Mouse (Mus musculus) macrophage (primary cell): ENCODE measurements around the gene Vmn1r118. TPM values are rescaled to one million over a fixed set of nuclear protein-coding genes. Genes with fewer than 3 reads are reported as not detected.
"Not testable (repeated sequence)": the region's sequence is repeated elsewhere in the genome, so short reads cannot be mapped to it uniquely, and the experiment has no call there.

Experiments
- H3K27ac ChIP-seq: fragments of 350-480 bp; formaldehyde crosslinking; 2 replicates; pipeline ENCODE4 v1.9.0; 2021
- H3K36me3 ChIP-seq: fragments of 350-480 bp; formaldehyde crosslinking; 2 replicates; pipeline ENCODE4 v1.9.0; 2021; ENCODE audit errors: inconsistent target
- H3K4me3 ChIP-seq: fragments of 350-480 bp; formaldehyde crosslinking; 2 replicates; pipeline ENCODE4 v1.9.0; 2021; ENCODE audit errors: inconsistent target
- H3K79me2 ChIP-seq: fragments of 350-480 bp; formaldehyde crosslinking; 2 replicates; pipeline ENCODE4 v1.9.0; 2021; ENCODE audit errors: inconsistent target
- WGBS: methylation state at CpG from one replicate; pipeline ENCODE4 v1.1.7; 2026; ENCODE audit warnings: inconsistent platforms; ENCODE audit not compliant: missing documents; 5-methylcytosine and 5-hydroxymethylcytosine counted together
- polyA plus RNA-seq: library from polyadenylated mRNA; stranded (reverse); fragments of 250-400 nt; gene quantifications from 3 replicates; pipeline ENCODE4 v1.2.4, GENCODE M21; 2018; ENCODE audit warnings: inconsistent platforms
- total RNA-seq, 78 experiments: library from RNA; depleted of rRNA; stranded (reverse); fragments of 250-400 nt; gene quantifications; 1 replicate in 9 of 78; 2 replicates in 24 of 78; 3 replicates in 43 of 78; 4 replicates in 2 of 78; pipeline ENCODE4 v1.2.4; 2018; ENCODE audit warnings: inconsistent platforms in 56 of 78

The Vmn1r118 gene
- total RNA-seq (2018; cell fraction: chromatin; rRNA removed) = not detected
- not detected for total RNA-seq (2018; cell fraction: cytosol; rRNA removed)
- total RNA-seq (2018; cell fraction: nucleus; rRNA removed) = not detected
- not detected in 3 replicates for polyA plus RNA-seq

DNA sequence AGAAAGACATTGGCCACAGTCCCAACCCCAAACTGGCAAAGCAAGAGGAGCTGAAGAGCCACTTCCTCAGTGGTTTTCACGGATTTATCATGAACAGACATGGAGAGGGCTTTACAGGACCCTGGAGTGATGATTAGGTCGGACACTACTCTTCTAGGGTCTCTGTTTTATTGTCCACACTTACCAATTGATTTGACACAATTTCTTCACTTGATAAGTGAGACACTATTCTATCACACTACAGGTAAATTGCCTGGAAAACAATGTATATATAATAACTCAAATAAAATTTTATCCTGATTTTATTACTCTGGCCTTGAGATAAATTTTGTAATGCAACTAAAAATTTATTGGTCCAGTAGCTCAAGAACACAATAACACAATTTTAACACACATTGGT is at the start of gene Vmn1r118:
TSS of gene Vmn1r118 (minus strand) at position 101 of the 400 bp plus-strand sequence.
- not testable (repeated sequence) for H3K27ac ChIP-seq, H3K36me3 ChIP-seq, H3K4me3 ChIP-seq, H3K79me2 ChIP-seq
- no CpG with 5 or more reads among the region's 2 CpGs for WGBS

DNA sequence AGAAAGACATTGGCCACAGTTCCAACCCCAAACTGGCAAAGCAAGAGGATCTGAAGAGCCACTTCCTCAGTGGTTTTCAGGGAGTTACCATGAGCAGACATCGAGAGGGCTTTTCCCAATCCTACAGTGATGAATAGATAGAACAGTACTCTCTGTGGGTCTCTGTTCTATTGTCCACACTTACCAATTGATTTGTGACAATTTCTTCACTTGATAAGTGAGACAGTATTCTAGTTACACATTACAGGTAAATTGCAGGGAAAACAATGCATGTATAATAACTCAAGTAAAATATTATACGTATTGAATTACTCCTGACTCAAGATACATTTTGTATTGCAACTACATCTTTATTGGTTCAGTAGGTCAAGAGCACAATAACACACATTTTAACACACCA is 28.1 kb downstream of the Vmn1r118 start, which contains the start of gene Vmn1r117:
TSS of gene Vmn1r117 (minus strand) at position 101 of the 400 bp plus-strand sequence.
- H3K27ac ChIP-seq, H3K79me2 ChIP-seq, H3K36me3 ChIP-seq, H3K4me3 ChIP-seq: not testable (repeated sequence)
- no CpG with 5 or more reads among the region's 2 CpGs for WGBS

DNA sequence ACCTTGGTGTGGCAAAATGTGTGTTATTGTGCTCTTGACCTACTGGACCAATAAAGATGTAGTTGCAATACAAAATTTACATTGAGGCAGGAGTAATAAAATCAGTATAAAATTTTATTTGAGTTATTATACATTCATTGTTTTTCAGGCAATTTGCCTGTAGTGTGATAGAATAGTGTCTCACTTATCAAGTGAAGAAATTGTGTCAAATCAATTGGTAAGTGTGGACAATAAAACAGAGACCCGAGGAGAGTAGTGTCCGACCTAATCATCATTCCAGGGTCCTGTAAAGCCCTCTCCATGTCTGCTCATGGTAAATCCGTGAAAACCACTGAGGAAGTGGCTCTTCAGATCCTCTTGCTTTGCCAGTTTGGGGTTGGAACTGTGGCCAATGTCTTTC is 40.2 kb downstream of the Vmn1r118 start, which contains the start of gene Vmn1r116:
TSS of gene Vmn1r116 (plus strand) at position 301 of the 400 bp plus-strand sequence.
- not testable (repeated sequence) for H3K27ac ChIP-seq, H3K4me3 ChIP-seq, H3K36me3 ChIP-seq, H3K79me2 ChIP-seq
- WGBS = no CpG with 5 or more reads among the region's 3 CpGs

Other genes with a start within 250 kb of the Vmn1r118 start
- not detected in 3 replicates for gene Vmn1r107, start 243.4 kb downstream of the Vmn1r118 start, polyA plus RNA-seq
- not detected in 3 replicates for gene Vmn1r111, start 209.1 kb downstream of the Vmn1r118 start, polyA plus RNA-seq
- not detected in 3 replicates for gene Gm10668, start 181.7 kb downstream of the Vmn1r118 start, polyA plus RNA-seq
- gene Vmn1r112, start 141.2 kb downstream of the Vmn1r118 start, polyA plus RNA-seq = not detected in 3 replicates
- gene Vmn1r113, start 125.1 kb downstream of the Vmn1r118 start, polyA plus RNA-seq = not detected in 3 replicates
- gene Vmn1r114, start 100.2 kb downstream of the Vmn1r118 start, polyA plus RNA-seq = not detected in 3 replicates
- not detected in 3 replicates for gene Vmn1r115, start 67.4 kb downstream of the Vmn1r118 start, polyA plus RNA-seq
- gene Vmn1r116, start 40.1 kb downstream of the Vmn1r118 start, polyA plus RNA-seq = not detected in 3 replicates
- not detected in 3 replicates for gene Vmn1r117, start 28.2 kb downstream of the Vmn1r118 start, polyA plus RNA-seq
- not detected in 3 replicates for gene Vmn1r119, start 100.1 kb upstream of the Vmn1r118 start, polyA plus RNA-seq
- not detected in 3 replicates for gene Vmn1r120, start 141.4 kb upstream of the Vmn1r118 start, polyA plus RNA-seq
- not detected in 3 replicates for gene Vmn1r121, start 186.2 kb upstream of the Vmn1r118 start, polyA plus RNA-seq
- gene Vmn1r122, start 221.8 kb upstream of the Vmn1r118 start, polyA plus RNA-seq = not detected in 3 replicates
- gene Vmn1r123, start 249.8 kb upstream of the Vmn1r118 start, polyA plus RNA-seq = not detected in 3 replicates